Comparison of ENCODE assay signal across 8 mouse cellular contexts in the genomic region with DNA sequence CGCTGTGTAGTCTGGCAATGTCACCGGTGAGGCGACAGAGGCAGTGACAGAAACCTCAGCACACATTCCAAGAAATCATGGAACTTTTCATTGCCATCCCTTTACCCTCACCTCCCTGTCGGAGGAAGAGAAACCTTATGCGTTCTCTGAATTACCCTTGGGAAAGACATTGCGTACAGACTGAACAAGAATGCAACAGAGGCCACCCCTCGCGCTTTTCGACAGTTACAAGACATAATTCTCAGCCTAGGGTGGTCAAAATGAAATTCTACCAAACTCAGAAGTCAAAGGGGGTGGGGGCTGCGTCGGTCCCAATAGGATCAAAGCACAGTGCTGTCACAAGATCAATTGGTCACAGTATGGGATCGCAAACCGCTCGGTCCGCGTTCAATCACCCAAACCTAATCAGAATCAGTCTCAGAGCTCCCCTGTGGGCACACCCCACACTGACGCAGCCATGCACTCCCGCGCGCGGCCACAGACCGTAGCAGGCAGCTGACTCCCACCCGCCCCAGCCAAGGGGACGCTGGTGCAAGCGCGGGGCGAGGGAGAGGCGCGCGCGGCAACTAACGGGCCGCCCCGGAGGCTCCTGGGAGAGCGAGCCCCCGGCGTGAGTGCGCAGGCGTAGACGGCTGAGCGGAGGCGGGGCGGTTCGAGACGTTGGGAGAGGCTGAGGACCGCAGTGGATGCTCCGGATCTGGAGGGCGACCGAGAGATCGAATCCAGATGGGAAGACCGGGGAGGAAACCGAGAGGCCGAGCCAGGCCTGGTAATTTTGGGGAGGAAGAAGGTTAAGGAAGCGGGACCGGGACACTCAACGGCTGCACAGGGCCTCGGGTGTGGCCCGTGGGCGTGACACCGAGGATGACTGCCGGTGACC. TPM values are rescaled to one million over a fixed set of nuclear protein-coding genes. Genes with fewer than 3 reads are reported as not detected.
DNase-seq lines count a peak whose midpoint lies in the region; ATAC-seq lines count a peak whose summit lies in the region.

Gene Zfp382, plus strand, starts transcription at position 635 of the 880 bp plus-strand sequence.

- DNase-seq in WW6 (ENCODE audit: low read depth, low spot score), result peak; percentile 77
- peak; percentile 89 to 94 for DNase-seq in cerebellum, postnatal 36 days
- DNase-seq in frontal cortex, postnatal 36 days (ENCODE audit: low spot score in 2 of 2), result peak; percentile 90 to 91
- peak; percentile 81 for DNase-seq in left cerebral cortex, adult 11 months (ENCODE audit: low spot score)
- DNase-seq in lung, postnatal 36 days, result peak; percentile 89
- peak; percentile 94 for DNase-seq in retina, embryonic 14.5 days (ENCODE audit: low spot score)
- peak; percentile 91 to 92 for DNase-seq in thymus, postnatal 36 days

- peak within 1 kb of the TSS; percentile 80 for H3K4me2 ChIP-seq in hindbrain, embryonic 15.5 days

- WGBS in hindbrain, embryonic 15.5 days, result under 1% methylated on average over 60 of the region's 61 CpGs

- H3K36me3 ChIP-seq in hindbrain, embryonic 15.5 days, result 0 out of 2 replicates have a peak, but pooled peaks cover 1% of the 10 kb centered on the region

- H3K4me3 ChIP-seq in hindbrain, embryonic 15.5 days, result peak within 1 kb of the TSS; percentile 60

- H3K9me3 ChIP-seq in hindbrain, embryonic 15.5 days, result no peaks in the 10 kb centered on the region

- peak; percentile 97 for ATAC-seq in hindbrain, embryonic 15.5 days (ENCODE audit: low FRiP score, low read depth)

- peak within 1 kb of the TSS; percentile 60 for H3K9ac ChIP-seq in hindbrain, embryonic 15.5 days

- peak within 1 kb of the TSS; percentile 87 for H3K27ac ChIP-seq in hindbrain, embryonic 15.5 days (replicated peaks)

- H3K4me1 ChIP-seq in hindbrain, embryonic 15.5 days (replicated peaks), result peaks cover 13% of the 10 kb centered on the region

- no peaks in the 10 kb centered on the region for H3K27me3 ChIP-seq in hindbrain, embryonic 15.5 days

RNA-seq across cellular contexts. Expression of gene Zfp382, which starts in this region (rescaled TPM):
- 21.3 and 22.3 TPM in 2 replicates for polyA plus RNA-seq in hindbrain, embryonic 15.5 days (2015; fragmentation: Nextera tagmentation; extraction: Ambion mirVana)

Comparison
In these comparisons a context has a peak if more than half of its experiments do, and no peak if none do; other contexts are left out.
1. Peak in every context shown above with its lines: DNase-seq, ATAC-seq, H3K4me3 ChIP-seq and H3K27ac ChIP-seq.